Mouse (Mus musculus) spleen, postnatal 14 days (tissue): ENCODE results near the gene Peak1.
A peak's percentile ranks its signal among the peaks of the same experiment; 100 is the strongest.

Experiments used
- DNase-seq, 2 experiments: peaks; one replicate each; pipeline ENCODE4 v3.0.0; 2021 to 2022; ENCODE audit warnings: low spot score in 2 of 2

Peak1 gene

DNA sequence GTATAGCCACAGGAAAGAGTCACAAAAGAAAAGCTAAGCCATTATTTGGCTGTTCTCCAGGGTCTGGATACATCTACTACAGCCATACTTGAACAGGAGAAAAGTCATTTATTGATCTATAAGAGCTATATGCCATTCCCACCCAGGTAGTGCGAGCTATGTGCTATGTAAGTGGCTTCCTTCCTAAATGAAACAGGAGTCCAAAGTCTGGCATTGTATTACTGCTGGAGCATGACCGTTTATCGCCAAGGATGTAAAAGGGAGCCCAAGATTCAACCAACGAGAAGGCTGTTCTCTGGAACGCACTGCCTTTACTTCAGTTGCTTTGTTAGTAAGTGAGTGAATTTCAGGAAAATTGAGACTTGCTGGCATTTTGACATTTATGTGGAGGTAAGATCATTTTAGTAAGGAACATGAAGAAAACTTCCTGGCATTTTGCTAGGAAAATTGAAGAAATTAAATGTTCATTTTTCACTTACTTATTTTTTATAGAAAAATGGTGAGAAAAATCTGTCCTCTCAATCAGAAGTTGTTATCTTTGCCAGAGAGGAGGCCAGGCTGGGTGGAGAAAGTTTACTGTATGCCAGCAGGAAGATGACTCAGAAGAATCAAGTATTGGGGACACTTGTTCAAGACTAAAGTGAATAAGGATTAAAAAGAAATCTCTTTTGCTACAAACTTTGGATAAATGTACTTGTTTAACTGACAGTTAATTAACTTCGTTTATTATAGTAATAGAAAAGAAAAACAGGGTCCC lies 162.0 kb downstream of the Peak1 start:
- DNase-seq, result no peak

GRCm38 (mm10) chr9:56244336-56244735 lies 173.5 kb downstream of the Peak1 start:
- no peak for DNase-seq

DNA sequence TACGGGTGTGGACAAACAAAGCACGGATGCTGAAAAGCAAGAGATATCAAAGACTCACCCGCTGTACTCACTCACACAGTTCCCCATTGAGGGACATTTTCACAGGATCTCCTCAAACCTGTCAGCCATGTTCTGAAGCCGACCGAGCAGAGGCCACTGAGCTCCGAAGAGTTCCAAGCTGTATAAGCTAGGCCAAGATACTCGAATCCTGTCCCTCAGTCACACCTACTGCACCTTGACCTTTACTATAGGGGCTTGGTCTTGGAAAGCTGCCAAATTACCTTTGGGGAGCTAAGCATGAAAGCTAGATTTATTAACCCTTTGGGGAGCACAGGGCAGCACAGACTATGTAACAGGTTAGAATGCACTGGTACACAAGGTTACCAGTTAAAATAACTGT lies 174.0 kb downstream of the Peak1 start:
- no peak for DNase-seq

DNA sequence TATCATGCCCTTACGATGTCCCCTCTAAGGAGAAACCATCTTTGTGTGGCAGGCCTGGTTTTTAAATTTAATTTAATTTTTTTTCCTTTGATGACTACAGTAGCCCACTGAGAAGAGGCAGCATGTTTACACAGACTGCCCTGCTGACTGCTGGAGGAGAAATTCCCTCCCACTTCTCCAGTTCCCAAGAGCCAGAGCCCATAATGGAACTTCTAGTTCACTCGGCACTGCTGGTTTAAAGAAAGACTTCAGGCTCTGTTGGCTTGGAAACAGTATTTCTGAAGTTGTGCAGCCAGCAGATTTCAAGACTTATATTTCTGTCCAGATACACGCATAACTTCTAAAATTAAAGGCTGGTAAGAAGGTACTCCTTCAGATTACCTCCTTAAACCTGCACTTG lies 175.2 kb downstream of the Peak1 start:
- no peak for DNase-seq

DNA sequence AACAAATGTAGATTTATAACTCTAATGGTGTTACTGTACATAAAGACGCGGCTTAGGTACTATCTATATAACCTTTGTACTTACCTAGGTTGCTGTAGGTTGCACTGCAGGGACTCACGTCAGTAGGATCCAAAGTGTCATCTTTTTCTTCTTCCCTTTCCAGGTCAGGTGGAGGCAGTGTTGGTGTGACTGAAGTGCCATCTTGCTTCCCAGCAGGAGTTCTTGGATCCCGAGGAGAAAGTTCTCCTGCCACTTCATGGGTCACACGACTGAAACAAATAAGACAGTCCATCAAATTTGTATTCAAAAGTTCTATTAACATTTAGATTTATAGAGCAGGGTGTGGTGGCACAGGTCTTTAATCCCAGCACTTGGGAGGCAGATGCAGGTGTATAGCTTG lies 176.8 kb downstream of the Peak1 start:
- no peak for DNase-seq

GRCm38 (mm10) chr9:56235871-56236298 lies 182.0 kb downstream of the Peak1 start:
- no peak for DNase-seq

- no peak for DNase-seq
These were observed 182.6 kb downstream of the Peak1 start for GRCm38 (mm10) chr9:56235281-56235680.

DNA sequence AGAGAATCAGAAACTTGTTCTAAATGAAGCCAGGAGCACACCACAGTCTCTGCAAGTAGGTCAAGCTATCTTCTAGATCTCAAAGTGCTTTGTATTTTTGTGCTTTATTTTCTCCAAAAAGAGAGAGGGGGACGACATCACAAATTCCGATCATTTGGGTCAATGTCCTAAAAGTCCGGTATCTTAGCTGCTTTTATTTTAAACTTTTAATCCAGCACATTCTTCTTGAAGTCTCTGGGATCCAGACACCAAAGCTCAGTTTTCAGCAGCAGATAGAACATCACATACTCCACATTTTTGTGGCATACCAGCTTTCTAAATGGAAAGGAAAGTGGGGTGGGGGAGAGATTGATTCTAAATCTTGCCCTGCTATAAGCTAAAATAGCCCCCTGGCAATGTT lies 183.3 kb downstream of the Peak1 start:
- no peak for DNase-seq

DNA sequence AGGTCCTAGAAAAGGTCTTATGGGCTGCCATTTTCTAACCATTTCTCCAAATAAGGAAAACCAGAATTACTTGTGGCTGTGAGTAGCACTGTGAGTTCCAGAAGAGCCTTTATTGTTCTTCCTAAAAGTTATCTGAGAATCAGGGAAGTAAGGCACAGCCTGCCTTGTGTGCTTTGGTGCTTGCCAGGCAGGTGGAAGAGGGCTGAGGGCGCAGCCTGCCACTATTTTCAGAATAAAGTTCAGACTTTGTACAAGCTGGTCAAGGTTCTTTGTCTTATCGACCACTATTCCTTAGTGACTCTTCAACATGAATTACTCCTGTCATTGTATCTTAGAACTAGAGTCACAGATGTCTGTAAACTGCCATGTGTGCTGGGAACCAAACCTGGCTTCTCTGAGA lies 184.6 kb downstream of the Peak1 start:
- no peak for DNase-seq

- DNase-seq, result no peak
These were observed 187.0 kb downstream of the Peak1 start for GRCm38 (mm10) chr9:56230906-56231305.

DNA sequence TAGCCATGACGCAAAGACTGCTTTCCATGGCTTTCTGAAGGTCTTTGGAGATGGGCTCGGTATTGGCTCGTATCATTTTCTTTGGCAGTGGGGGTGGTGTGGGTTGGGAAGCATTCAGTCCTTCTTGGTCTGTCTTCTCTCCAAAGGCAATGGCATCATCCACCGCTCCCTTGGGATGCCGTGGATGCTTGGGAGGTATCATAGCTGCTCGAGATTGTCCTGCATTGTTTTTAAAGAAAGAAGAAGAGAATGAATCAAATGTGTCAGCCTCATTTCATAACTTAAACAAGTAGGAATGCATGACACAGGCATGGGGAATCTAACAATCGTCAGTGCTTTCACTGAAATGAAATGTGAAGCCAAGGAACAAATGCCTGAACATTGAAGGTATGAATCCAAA lies 190.2 kb downstream of the Peak1 start:
- DNase-seq, result no peak

DNA sequence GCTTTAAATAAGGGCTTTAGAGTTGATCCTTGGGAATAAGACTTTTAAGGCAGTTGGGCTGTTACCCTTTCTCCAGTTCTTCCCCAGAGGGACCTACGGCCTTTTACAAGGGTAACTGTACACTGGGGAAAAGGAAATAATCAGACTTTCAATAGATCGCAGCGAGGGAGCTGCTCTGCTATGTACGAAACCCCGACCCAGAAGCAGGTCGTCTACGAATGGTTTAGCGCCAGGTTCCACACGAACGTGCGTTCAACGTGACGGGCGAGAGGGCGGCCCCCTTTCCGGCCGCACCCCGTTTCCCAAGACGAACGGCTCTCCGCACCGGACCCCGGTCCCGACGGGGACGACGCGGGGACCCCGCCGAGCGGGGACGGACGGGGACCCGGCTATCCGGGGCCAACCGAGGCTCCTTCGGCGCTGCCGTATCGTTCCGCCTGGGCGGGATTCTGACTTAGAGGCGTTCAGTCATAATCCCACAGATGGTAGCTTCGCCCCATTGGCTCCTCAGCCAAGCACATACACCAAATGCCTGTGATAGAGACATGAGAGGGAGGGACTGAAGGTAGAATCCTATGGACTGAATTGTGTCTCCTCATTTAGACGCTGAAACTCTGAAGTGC lies 194.3 kb downstream of the Peak1 start:
- DNase-seq, result peak; percentile 62 to 70

DNA sequence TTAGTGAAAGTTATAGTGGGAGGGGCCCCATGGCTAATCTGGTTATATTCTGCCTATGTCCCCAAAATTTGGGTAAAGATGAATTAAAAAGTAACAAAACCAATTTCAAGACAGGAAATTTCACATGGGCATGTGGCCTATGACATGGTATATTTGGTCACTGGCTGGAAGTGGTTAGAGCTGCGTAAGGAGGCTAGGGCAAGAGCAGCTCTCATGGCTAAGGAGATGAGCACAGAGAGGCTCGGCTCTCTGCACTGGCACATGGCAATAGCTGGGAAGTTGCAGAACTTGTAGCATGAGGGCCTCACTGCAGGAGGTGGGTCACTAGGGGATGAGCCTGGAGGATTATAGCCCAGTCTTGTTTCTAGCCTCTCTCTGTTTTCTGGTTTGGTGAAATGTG lies 199.0 kb downstream of the Peak1 start:
- DNase-seq, result no peak

DNA sequence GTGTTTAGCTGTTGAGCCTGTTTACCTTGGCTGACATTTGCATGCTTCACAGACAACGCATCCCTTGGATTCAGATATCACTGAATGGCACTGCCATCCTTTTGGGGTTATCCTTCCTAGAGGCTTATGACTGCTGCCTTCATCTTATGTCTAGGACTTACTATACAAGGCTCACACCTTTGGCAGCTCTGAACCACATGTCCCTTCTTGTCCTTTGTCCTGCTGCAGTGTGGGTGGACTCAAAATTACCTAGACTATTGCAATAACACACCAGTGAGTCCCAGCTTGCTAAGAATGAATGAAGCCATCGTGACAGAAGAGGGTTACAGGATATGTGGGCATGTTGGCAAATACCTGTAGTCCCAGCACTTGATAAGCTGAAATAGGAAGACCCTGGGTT lies 199.8 kb downstream of the Peak1 start:
- no peak for DNase-seq

GRCm38 (mm10) chr9:56217386-56217785 lies 200.5 kb downstream of the Peak1 start:
- DNase-seq, result no peak

DNA sequence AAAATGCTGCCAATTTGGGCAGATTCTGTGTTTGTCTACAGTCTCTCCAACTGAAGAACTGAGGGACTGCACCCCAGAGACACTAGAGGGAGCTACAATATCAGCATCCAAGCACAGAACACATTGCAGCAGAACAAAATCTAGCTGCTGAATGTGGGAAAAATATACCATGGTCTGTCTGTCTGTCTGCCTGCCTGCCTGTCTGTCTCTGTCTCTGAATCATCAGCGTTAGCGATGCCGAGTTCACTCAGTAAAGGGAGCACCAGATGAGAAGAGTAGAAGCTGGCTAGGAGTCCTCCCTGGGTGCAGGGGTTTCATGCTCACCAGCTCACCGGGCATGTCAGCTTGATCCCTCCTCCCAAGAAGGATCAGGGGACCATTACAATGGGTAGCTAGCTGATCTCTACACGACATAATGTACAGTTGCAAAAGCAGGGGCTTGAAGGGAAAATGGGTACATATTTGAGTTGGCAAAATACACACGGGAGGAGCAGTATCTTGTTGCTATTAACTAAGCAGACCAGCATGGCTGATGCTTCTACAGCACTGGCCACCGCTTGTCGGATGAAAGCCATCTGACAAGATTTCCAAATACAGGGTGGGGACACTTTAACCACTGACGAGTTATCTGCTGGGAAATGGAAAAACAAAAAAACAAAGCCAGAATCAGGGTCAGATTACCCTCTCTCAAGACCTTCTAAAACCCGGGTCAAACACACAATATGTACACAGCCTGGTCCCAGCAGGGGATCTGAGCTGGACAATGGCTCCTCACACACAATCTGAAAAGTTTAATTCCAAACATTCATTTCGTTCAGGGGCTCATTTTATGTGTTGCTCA lies 204.2 kb downstream of the Peak1 start:
- no peak for DNase-seq

GRCm38 (mm10) chr9:56208817-56209216 lies 209.1 kb downstream of the Peak1 start:
- DNase-seq, result no peak

DNA sequence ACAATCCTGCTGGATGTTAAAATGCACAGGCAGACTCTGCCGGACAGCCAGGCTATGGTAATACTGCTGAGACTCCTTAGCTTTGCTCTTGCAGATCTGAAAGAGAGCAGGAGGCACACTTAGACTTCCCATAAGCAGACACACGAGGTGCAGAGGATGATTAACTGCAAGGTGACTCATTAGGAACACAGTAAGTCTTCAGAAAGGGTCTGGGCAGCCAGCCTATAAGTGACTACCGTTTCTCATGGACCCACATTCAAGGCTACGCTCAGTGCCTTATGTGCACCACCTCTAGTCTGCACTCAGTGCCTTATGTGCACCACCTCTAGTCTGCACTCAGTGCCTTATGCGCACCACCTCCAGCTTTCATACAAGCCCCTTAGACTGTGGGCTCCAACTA lies 210.4 kb downstream of the Peak1 start:
- DNase-seq, result no peak

GRCm38 (mm10) chr9:56207083-56207482 lies 210.8 kb downstream of the Peak1 start:
- DNase-seq, result no peak

DNA sequence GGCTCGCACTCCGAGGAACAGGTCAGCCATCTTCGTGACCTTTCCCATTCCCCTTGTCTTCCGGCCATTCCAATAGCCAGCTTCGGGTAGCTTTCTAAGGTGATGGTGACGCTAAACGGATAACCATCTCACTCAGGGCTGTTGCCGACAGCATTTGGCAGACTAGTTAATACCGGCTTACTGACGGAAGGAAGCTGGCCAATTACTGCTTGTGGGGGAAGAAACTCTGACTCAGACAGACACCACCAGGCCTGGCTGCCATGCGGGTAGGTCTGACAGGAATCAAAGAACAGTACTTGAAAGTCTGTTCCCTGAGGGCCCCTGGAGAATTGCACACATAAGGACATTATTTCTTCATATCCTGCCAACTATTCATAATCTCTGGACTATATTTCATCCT lies 212.5 kb downstream of the Peak1 start:
- no peak for DNase-seq

DNA sequence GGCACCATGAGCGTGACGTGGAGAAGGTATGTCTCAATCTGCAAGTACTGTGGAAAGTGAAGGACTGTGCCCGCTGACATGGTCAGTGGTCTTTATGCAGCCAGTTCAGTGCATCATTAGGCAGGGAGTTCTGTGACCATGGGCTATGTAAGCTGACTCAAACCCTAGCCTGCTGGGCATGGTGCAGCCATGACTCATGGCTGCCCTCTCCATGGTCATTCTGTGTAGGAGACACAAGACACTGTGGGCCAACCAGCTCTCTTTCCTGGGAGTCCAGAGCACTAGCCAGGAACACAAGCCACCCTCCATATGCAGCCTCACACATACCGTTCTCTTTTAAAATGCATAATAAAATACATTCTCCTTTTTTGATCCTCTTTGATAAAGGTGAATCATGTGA lies 213.6 kb downstream of the Peak1 start:
- no peak for DNase-seq

DNA sequence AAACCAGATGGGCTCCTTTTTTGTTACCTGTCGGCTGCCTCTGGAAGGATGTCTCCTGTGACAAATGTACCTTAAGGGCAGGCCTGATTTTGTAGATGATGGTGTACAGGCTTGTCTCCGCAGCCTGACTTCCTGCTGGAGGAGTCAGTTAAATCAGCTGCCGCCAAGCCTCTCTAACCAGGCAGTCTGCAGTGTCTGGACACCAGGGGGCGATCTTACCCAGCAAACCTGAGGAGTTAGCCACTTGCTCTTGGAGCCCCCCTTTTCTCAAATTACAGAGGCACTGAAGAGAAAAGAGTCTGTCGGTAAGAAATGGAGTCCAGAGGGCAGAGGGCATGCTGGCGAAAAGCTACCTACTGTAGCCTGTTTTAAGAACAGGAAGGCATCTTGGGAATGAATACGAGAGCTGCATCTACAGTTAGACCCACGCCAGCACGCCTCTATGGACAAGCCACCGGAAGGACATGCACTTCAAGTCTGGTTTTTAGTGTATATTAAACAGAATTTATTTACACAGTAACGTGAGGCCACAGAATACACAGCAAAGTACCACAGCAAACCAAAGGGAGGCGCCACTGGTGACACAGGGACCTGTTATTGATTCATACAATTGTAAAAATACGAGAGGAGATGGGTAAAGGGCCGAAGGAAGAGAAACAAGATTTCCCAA lies 217.1 kb downstream of the Peak1 start:
- DNase-seq, result peak; percentile 43 to 72
